Mouse (Mus musculus) c-Kit-positive CD71-negative TER-119-negative erythroid progenitor cells, embryonic 14.5 days (primary cell): ENCODE data around the gene Zfp786.
A peak's percentile ranks its signal among the peaks of the same experiment; 100 is the strongest.
"Not testable (repeated sequence)": the region's sequence is repeated elsewhere in the genome, so short reads cannot be mapped to it uniquely, and the experiment has no call there.

ENCODE experiments used
- DNase-seq: peaks from one replicate; pipeline ENCODE4 v3.0.0-alpha.2; 2013; ENCODE audit warnings: low read depth

The Zfp786 gene

GRCm38 (mm10) chr6:47830104-47831078 lies at the start of gene Zfp786:
TSS of gene Zfp786 (minus strand) at chr6:47830867.
- DNase-seq: peak; percentile 84

GRCm38 (mm10) chr6:47880166-47880565 lies 49.5 kb upstream of the Zfp786 start:
- DNase-seq: no peak

GRCm38 (mm10) chr6:47879049-47879716 lies 48.5 kb upstream of the Zfp786 start:
- no peak for DNase-seq

- no peak for DNase-seq
Observed at GRCm38 (mm10) chr6:47878593-47878992, 47.9 kb upstream of the Zfp786 start.

- DNase-seq: no peak
Observed at GRCm38 (mm10) chr6:47878133-47878514, 47.5 kb upstream of the Zfp786 start.

- DNase-seq: peak; percentile 65
Observed at GRCm38 (mm10) chr6:47877461-47878132, 46.9 kb upstream of the Zfp786 start.

GRCm38 (mm10) chr6:47877058-47877457 lies 46.4 kb upstream of the Zfp786 start, which contains the start of gene Zfp282:
TSS of gene Zfp282 (plus strand) at chr6:47877204.
- no peak for DNase-seq

GRCm38 (mm10) chr6:47872266-47872665 lies 41.6 kb upstream of the Zfp786 start:
- DNase-seq: no peak

- not testable (repeated sequence) for DNase-seq
Observed at GRCm38 (mm10) chr6:47857729-47858128, 27.1 kb upstream of the Zfp786 start.

GRCm38 (mm10) chr6:47857241-47857640 lies 26.6 kb upstream of the Zfp786 start:
- DNase-seq: no peak

GRCm38 (mm10) chr6:47845779-47846178 lies 15.1 kb upstream of the Zfp786 start:
- no peak for DNase-seq

GRCm38 (mm10) chr6:47842337-47842736 lies 11.7 kb upstream of the Zfp786 start:
- DNase-seq: no peak

- DNase-seq: no peak
Observed at GRCm38 (mm10) chr6:47841831-47842230, 11.2 kb upstream of the Zfp786 start.

GRCm38 (mm10) chr6:47841077-47841476 lies 10.4 kb upstream of the Zfp786 start:
- no peak for DNase-seq

- no peak for DNase-seq
Observed at GRCm38 (mm10) chr6:47837630-47838029, 7.0 kb upstream of the Zfp786 start.

- DNase-seq: no peak
Observed at GRCm38 (mm10) chr6:47835984-47836521, 5.4 kb upstream of the Zfp786 start.

- DNase-seq: peak; percentile 86
Observed at GRCm38 (mm10) chr6:47835482-47835983, 4.9 kb upstream of the Zfp786 start, which contains the start of gene Zfp398. TSS of gene Zfp398 (plus strand) at chr6:47835661.

GRCm38 (mm10) chr6:47832220-47832619 lies 1.6 kb upstream of the Zfp786 start:
- no peak for DNase-seq

- no peak for DNase-seq
Observed at GRCm38 (mm10) chr6:47828950-47829349, 1.7 kb downstream of the Zfp786 start.

- no peak for DNase-seq
Observed at GRCm38 (mm10) chr6:47827462-47827861, 3.2 kb downstream of the Zfp786 start.

GRCm38 (mm10) chr6:47824241-47824640 lies 6.4 kb downstream of the Zfp786 start:
- no peak for DNase-seq

GRCm38 (mm10) chr6:47821776-47822175 lies 8.9 kb downstream of the Zfp786 start:
- DNase-seq: no peak
